Mouse (Mus musculus) forebrain, embryonic 15.5 days (tissue): ENCODE results near the gene Pecam1. TPM values are rescaled to one million over a fixed set of nuclear protein-coding genes. Genes with fewer than 3 reads are reported as not detected.
A peak's percentile ranks its signal among the peaks of the same experiment; 100 is the strongest.
"Not testable (repeated sequence)": the region's sequence is repeated elsewhere in the genome, so short reads cannot be mapped to it uniquely, and the experiment has no call there.

Source experiments
- ATAC-seq: fragments of 200-750 bp; cut with Nextera tagmentation; replicated peaks from 2 replicates; pipeline ENCODE4 v1.8.0; 2017; ENCODE audit warnings: mild to moderate bottlenecking, moderate TSS enrichment, moderate library complexity
- H3K27ac ChIP-seq: fragments of 300-500 bp; sonication (generic); replicated peaks from 2 replicates; pipeline ENCODE4 v1.5.1; 2015; ENCODE audit warnings: mild to moderate bottlenecking, inconsistent platforms
- H3K27me3 ChIP-seq: fragments of 300-500 bp; sonication (generic); 2 replicates; pipeline ENCODE4 v1.6.1; 2015; ENCODE audit warnings: inconsistent platforms
- H3K36me3 ChIP-seq: fragments of 300-500 bp; sonication (generic); 2 replicates; pipeline ENCODE4 v1.6.1; 2015; ENCODE audit warnings: mild to moderate bottlenecking, inconsistent platforms
- H3K4me1 ChIP-seq: fragments of 300-500 bp; sonication (generic); 2 replicates; pipeline ENCODE4 v1.6.1; 2015; ENCODE audit warnings: inconsistent platforms
- H3K4me2 ChIP-seq: fragments of 300-500 bp; sonication (generic); replicated peaks from 2 replicates; pipeline ENCODE4 v1.6.1; 2015; ENCODE audit warnings: mild to moderate bottlenecking, inconsistent platforms
- H3K4me3 ChIP-seq: fragments of 300-500 bp; sonication (generic); 2 replicates; pipeline ENCODE4 v1.5.1; 2015; ENCODE audit warnings: mild to moderate bottlenecking, inconsistent platforms
- H3K9ac ChIP-seq: fragments of 300-500 bp; sonication (generic); replicated peaks from 2 replicates; pipeline ENCODE4 v1.6.1; 2015; ENCODE audit warnings: mild to moderate bottlenecking, inconsistent platforms
- H3K9me3 ChIP-seq: fragments of 300-500 bp; sonication (generic); 2 replicates; pipeline ENCODE4 v1.6.1; 2016; ENCODE audit warnings: inconsistent platforms
- WGBS: fragments of 180-500 bp; shearing (Covaris S2); methylation state at CpG from one replicate; pipeline ENCODE4 v1.1.7; 2015; ENCODE audit warnings: mixed read lengths; 5-methylcytosine and 5-hydroxymethylcytosine counted together
- polyA plus RNA-seq: library from polyadenylated mRNA; unstranded; fragments of >200 nt; fragmentation: Nextera tagmentation; extraction: Ambion mirVana; gene quantifications from 2 replicates; pipeline ENCODE4 v1.2.1, GENCODE M21; 2015

The Pecam1 gene
- polyA plus RNA-seq, 1 experiment from 2014 or later = 12.1 TPM

GRCm38 (mm10) chr11:106656896-106657498 is 93.4 kb downstream of the Pecam1 start:
- 0 out of 2 replicates have a peak overlapping the region, but pooled peaks have one; percentile 83 for H3K27ac ChIP-seq
- H3K27me3 ChIP-seq, H3K9me3 ChIP-seq, H3K4me2 ChIP-seq, H3K4me3 ChIP-seq, H3K9ac ChIP-seq, ATAC-seq, H3K36me3 ChIP-seq: not testable (repeated sequence)
- H3K4me1 ChIP-seq = peaks cover 33% of the 10 kb centered on the region
- 90% methylated on average over 5 of the region's 5 CpGs for WGBS

GRCm38 (mm10) chr11:106648347-106648746 is 102.1 kb downstream of the Pecam1 start:
- H3K27me3 ChIP-seq = no peaks in the 10 kb centered on the region
- H3K36me3 ChIP-seq = no peaks in the 10 kb centered on the region
- H3K9ac ChIP-seq = no peak overlapping the region
- no peaks in the 10 kb centered on the region for H3K9me3 ChIP-seq
- no peak overlapping the region for H3K4me3 ChIP-seq
- 22% methylated on average over 13 of the region's 13 CpGs for WGBS
- no peak overlapping the region for H3K27ac ChIP-seq
- H3K4me1 ChIP-seq = no peaks in the 10 kb centered on the region
- no peak for ATAC-seq
- H3K4me2 ChIP-seq = no peak overlapping the region

- no peak for ATAC-seq
- Histone ChIP-seq H3K9me3 (no peaks in the 10 kb centered on the region), H3K27ac (no peak overlapping the region), H3K4me3 (no peak overlapping the region), H3K4me1 (peaks cover 17% of the 10 kb centered on the region), H3K4me2 (no peak overlapping the region), H3K36me3 (no peaks in the 10 kb centered on the region), H3K9ac (no peak overlapping the region), H3K27me3 (no peaks in the 10 kb centered on the region)
- 81% methylated on average over 8 of the region's 8 CpGs for WGBS
These were observed 107.3 kb downstream of the Pecam1 start for GRCm38 (mm10) chr11:106642966-106643637.

GRCm38 (mm10) chr11:106641580-106641979 is 108.8 kb downstream of the Pecam1 start:
- H3K27ac ChIP-seq = no peak overlapping the region
- no peak overlapping the region for H3K4me2 ChIP-seq
- no peaks in the 10 kb centered on the region for H3K9me3 ChIP-seq
- H3K27me3 ChIP-seq = no peaks in the 10 kb centered on the region
- no peak overlapping the region for H3K9ac ChIP-seq
- ATAC-seq = no peak
- H3K4me1 ChIP-seq = peaks cover 23% of the 10 kb centered on the region
- no peak overlapping the region for H3K4me3 ChIP-seq
- WGBS = 58% methylated on average over 1 of the region's 1 CpGs
- no peaks in the 10 kb centered on the region for H3K36me3 ChIP-seq

GRCm38 (mm10) chr11:106640059-106640458 is 110.4 kb downstream of the Pecam1 start:
- no peak overlapping the region for H3K4me3 ChIP-seq
- H3K4me2 ChIP-seq = no peak overlapping the region
- no peak overlapping the region for H3K9ac ChIP-seq
- ATAC-seq = no peak
- no peaks in the 10 kb centered on the region for H3K27me3 ChIP-seq
- H3K9me3 ChIP-seq = no peaks in the 10 kb centered on the region
- 22% methylated on average over 8 of the region's 9 CpGs for WGBS
- no peaks in the 10 kb centered on the region for H3K36me3 ChIP-seq
- H3K4me1 ChIP-seq = peaks cover 23% of the 10 kb centered on the region
- peak overlapping the region; percentile 59; the same call in 1 of the 2 replicates for H3K27ac ChIP-seq

- Histone ChIP-seq H3K4me1 (peaks cover 23% of the 10 kb centered on the region), H3K36me3 (no peaks in the 10 kb centered on the region), H3K27me3 (no peaks in the 10 kb centered on the region), H3K4me3 (no peak overlapping the region), H3K4me2 (no peak overlapping the region), H3K27ac (peak overlapping the region; percentile 59), H3K9ac (no peak overlapping the region), H3K9me3 (no peaks in the 10 kb centered on the region)
- peak; percentile 90 for ATAC-seq
- 7% methylated on average over 5 of the region's 5 CpGs for WGBS
These were observed 111.1 kb downstream of the Pecam1 start for GRCm38 (mm10) chr11:106639356-106639692.

- 24% methylated on average over 9 of the region's 9 CpGs for WGBS
- no peak overlapping the region for H3K4me2 ChIP-seq
- no peaks in the 10 kb centered on the region for H3K27me3 ChIP-seq
- no peaks in the 10 kb centered on the region for H3K36me3 ChIP-seq
- no peaks in the 10 kb centered on the region for H3K9me3 ChIP-seq
- H3K4me1 ChIP-seq = peaks cover 23% of the 10 kb centered on the region
- ATAC-seq = peak; percentile 54
- no peak overlapping the region for H3K4me3 ChIP-seq
- H3K27ac ChIP-seq = peak overlapping the region; percentile 59
- H3K9ac ChIP-seq = no peak overlapping the region
These were observed 111.7 kb downstream of the Pecam1 start for GRCm38 (mm10) chr11:106638551-106639355.

- no peak for ATAC-seq
- H3K9me3 ChIP-seq = no peaks in the 10 kb centered on the region
These were observed 112.7 kb downstream of the Pecam1 start for GRCm38 (mm10) chr11:106637754-106638153.

GRCm38 (mm10) chr11:106635946-106636345 is 114.5 kb downstream of the Pecam1 start:
- no peak overlapping the region for H3K4me2 ChIP-seq

More at GRCm38 (mm10) chr11:106637754-106638153, 112.7 kb downstream of the Pecam1 start:
- Histone ChIP-seq H3K9ac (no peak overlapping the region), H3K27me3 (no peaks in the 10 kb centered on the region), H3K4me3 (no peak overlapping the region), H3K4me1 (peaks cover 23% of the 10 kb centered on the region), H3K4me2 (no peak overlapping the region), H3K36me3 (no peaks in the 10 kb centered on the region), H3K27ac (no peak overlapping the region)
- WGBS = 16% methylated on average over 7 of the region's 7 CpGs

GRCm38 (mm10) chr11:106634175-106634574 is 116.3 kb downstream of the Pecam1 start:
- H3K27me3 ChIP-seq, H3K4me2 ChIP-seq, H3K36me3 ChIP-seq, ATAC-seq, H3K9me3 ChIP-seq, H3K9ac ChIP-seq, H3K4me3 ChIP-seq, H3K27ac ChIP-seq: not testable (repeated sequence)
- H3K4me1 ChIP-seq = peaks cover 16% of the 10 kb centered on the region
- 95% methylated on average over 3 of the region's 3 CpGs for WGBS

More at GRCm38 (mm10) chr11:106635946-106636345, 114.5 kb downstream of the Pecam1 start:
- Histone ChIP-seq H3K27me3 (no peaks in the 10 kb centered on the region), H3K4me1 (peaks cover 23% of the 10 kb centered on the region), H3K9me3 (no peaks in the 10 kb centered on the region), H3K27ac (no peak overlapping the region), H3K9ac (no peak overlapping the region), H3K4me3 (no peak overlapping the region), H3K36me3 (no peaks in the 10 kb centered on the region)
- 59% methylated on average over 2 of the region's 2 CpGs for WGBS
- ATAC-seq = no peak

GRCm38 (mm10) chr11:106633456-106633855 is 117.0 kb downstream of the Pecam1 start:
- Histone ChIP-seq H3K27ac (no peak overlapping the region), H3K4me2 (no peak overlapping the region), H3K9me3 (no peaks in the 10 kb centered on the region), H3K9ac (no peak overlapping the region), H3K4me1 (peaks cover 8% of the 10 kb centered on the region), H3K4me3 (no peak overlapping the region), H3K36me3 (no peaks in the 10 kb centered on the region), H3K27me3 (no peaks in the 10 kb centered on the region)
- 92% methylated on average over 2 of the region's 2 CpGs for WGBS
- no peak for ATAC-seq

GRCm38 (mm10) chr11:106627692-106628091 is 122.7 kb downstream of the Pecam1 start:
- no peak overlapping the region for H3K9ac ChIP-seq
- H3K27me3 ChIP-seq = no peaks in the 10 kb centered on the region
- 17% methylated on average over 6 of the region's 6 CpGs for WGBS
- no peaks in the 10 kb centered on the region for H3K36me3 ChIP-seq
- H3K27ac ChIP-seq = no peak overlapping the region
- H3K4me3 ChIP-seq = no peak overlapping the region
- ATAC-seq = 0 out of 2 replicates have a peak, but pooled peaks have one; percentile 46
- no peaks in the 10 kb centered on the region for H3K4me1 ChIP-seq
- no peaks in the 10 kb centered on the region for H3K9me3 ChIP-seq
- no peak overlapping the region for H3K4me2 ChIP-seq
